Mouse (Mus musculus) gastrocnemius, adult 8-10 months (tissue): ENCODE measurements at regions not wholly inside any gene's neighbourhood (a gene's known extent, or its start where the extent isn't known, plus 50 kb on each side); places are given as distances from the start of the nearest gene placed in this dataset.

Experiments used
- DNase-seq, 2 experiments: peaks; one replicate each; pipeline ENCODE4 v3.0.0; 2022; ENCODE audit warnings: low spot score in 2 of 2

- DNase-seq: no peak
Measured at GRCm38 (mm10) chr3:157842872-157843271, 82.0 kb downstream of the Cth start.

DNA sequence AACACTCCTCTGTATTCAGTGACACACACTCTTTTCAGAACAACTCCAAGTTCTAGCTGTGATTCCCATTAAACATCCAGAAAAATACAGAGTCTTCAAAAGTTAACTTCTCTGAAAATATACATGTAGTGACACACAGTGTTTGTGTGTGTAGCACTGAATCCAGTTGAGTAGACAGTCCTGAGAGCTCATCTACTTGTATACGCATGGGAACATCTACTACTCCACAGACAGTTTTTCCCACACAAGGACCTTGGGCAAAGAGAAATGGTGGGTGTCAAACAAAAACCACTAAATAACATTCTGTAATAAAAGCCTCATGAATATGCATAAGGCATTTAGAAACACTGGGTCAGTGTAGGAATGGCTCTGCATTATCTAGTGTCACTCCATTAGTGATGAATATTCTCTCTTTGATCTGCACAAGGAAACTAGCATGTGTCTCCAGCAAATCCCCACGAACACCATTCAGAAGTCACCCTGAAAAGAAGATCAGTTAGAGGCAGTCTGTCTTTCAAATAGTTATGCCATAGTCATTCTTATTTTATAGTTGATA, 83.6 kb downstream of the Cth start:
- no peak for DNase-seq

DNA sequence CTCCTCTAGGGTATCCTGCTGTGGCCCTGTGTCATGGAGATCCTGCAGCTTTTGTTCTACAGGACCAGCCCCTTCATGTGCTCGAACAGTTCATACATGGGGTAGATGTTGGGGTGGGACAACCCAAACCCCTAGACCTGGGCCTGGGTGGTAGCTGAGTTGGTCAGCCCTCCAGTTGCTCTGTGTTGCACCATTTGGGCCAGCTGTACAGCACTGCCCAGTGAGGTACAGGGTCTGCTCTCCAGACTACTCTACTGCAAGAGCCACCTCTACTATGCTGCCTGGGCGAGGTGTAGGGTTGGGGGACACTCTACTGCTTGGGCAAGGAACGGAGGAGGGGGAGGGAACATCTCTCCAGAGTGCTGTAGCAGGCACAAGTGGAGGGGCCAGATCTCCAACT, 120.6 kb downstream of the Cth start:
- DNase-seq: no peak

DNA sequence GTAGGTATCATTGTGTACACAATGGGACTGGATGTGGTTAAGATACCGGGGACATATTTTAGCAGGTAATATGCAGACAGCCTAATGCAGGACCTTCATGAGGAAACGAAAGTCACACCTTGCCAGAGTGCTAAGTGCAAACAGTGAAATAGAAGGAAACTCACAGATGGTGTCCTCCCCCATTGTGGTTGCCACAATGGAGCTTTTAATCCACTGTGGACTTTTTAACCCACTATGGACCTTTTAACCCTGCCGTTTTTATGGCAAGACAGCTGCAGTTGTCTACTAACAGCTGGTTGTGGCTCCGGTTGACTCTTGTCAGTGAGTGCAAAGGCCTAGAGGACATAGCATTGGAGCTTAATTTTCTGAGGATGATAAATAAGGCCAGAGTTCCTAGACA, 121.5 kb downstream of the Cth start:
- no peak for DNase-seq

- no peak for DNase-seq
Measured at GRCm38 (mm10) chr3:157787559-157788256, 137.2 kb downstream of the Cth start.

GRCm38 (mm10) chr3:157781071-157781470, 143.8 kb downstream of the Cth start:
- DNase-seq: no peak

GRCm38 (mm10) chr3:157777779-157778178, 147.1 kb downstream of the Cth start:
- DNase-seq: no peak

GRCm38 (mm10) chr3:157763487-157764199, 161.2 kb downstream of the Cth start:
- no peak for DNase-seq

DNA sequence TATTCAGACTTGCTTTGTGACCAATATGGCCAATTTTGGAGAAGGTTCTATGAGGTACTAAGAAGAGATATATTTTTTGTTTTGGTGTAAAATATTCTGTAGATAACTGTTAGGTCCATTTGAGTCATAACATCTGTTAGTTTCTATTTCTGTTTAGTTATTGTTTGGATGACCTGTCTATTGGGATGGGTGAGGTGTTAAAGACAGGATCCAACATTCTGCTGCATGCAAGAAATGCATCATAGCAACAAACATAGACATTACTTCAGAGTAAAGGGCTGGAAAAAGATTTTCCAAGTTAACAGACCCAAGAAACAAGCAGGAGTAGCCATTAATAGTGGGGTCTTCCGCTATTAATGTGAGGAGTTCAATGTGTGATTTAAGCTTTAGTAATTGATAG, 165.0 kb downstream of the Cth start:
- DNase-seq: no peak

GRCm38 (mm10) chr3:157754826-157755225, 170.1 kb downstream of the Cth start:
- no peak for DNase-seq

GRCm38 (mm10) chr3:157750266-157750665, 174.6 kb downstream of the Cth start:
- DNase-seq: no peak

GRCm38 (mm10) chr3:157748395-157749037, 176.4 kb downstream of the Cth start:
- DNase-seq: no peak

- DNase-seq: no peak
Measured at GRCm38 (mm10) chr3:157743000-157743399, 176.3 kb downstream of the Ptger3 start.

GRCm38 (mm10) chr3:157739628-157740294, 173.1 kb downstream of the Ptger3 start:
- no peak for DNase-seq

DNA sequence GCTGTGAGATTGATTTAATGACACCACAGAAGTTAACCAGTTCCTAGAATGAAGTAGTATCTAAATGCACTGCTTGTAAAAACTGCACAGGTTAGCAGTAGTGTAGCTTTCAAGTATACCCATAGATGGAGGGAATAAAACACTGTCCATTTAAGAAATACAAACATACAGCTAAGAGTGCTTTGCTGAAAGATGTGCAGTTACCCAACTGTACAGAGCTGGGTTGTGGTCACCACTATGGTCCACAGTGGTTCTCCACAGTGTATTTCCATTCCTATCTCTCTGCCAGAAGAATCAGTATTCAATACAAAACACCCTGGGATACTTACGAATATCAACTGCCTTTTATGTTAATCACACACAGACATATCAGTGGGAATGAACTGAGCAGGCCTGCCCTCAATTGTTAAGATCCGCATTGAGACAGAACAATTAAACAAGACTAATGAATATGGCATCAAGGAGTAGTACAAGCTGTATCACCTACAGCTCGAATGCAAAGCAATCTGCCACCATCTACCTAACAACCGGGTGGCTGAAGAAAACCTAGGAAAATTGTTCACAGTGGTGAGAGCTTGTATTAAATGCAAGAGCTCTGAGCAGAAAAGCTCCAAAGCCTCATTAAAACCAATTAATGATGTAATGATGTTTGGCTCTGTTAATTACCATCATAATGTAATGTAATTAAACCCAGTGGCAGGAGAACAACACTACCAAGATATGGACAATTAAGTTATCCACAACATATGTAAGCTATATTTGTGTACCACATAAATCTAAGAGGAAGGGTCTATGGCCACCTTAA, 165.6 kb downstream of the Ptger3 start:
- DNase-seq: no peak

- no peak for DNase-seq
Measured at GRCm38 (mm10) chr3:157729711-157730367, 163.1 kb downstream of the Ptger3 start.

DNA sequence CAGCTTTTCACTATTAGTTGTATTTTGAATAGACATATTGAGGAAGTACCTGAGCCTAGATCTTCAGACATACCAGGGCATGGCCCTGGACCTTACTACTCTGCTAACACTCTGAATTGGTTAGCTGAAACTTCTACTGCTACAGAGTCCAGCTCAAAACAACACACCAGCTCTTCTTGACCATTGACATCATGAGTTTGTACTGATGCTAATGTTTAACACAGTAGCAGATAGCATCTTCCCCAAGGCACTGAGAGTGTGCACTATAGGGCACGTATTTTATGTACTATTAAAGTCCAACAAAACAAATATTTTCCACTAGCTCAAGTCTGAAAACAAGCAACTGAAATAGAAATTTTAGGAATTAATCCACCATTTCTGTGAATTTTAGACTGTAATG, 157.8 kb downstream of the Ptger3 start:
- no peak for DNase-seq

DNA sequence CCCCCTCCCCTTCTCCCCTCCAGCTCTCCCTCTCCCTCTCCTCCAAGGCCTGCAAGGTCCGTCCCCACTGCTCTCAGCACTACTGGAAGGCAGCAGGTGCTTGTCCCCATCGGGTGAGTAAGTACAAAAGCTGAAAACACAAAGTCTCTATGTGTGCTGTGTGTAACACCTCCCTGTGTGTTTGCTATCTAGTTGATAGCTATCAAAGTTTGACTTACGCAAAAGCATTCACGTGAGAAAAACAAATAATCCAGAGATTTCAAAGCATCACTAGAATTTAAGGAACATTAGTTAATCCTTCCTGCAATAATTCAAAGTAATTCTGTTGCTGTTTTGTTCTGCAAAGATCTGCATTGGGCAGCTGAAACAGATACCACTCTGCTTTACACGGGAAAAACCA, 156.5 kb downstream of the Ptger3 start:
- DNase-seq: no peak

- peak; percentile 18 to 20 for DNase-seq
Measured at GRCm38 (mm10) chr3:157717313-157717921, 150.7 kb downstream of the Ptger3 start.

DNA sequence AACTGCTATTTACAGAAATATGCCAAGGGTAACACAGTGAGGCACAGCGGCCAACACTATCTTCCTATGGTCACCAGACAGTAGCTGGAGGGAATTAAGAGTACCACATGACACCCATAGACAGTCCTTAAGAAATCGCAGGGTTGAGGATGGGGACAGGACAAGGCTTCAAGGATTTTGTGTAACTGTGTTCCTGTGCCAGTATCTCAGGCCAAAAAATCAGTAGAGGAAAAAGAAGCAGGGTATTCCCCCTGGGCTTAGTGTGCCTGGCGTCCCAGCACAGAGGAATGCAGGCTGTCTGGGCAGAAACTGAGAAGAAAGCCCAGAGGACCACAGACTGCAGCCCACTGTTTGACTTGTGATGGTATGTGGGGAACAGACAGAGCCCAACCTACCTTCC, 147.3 kb downstream of the Ptger3 start:
- DNase-seq: no peak
